Mouse (Mus musculus): ENCODE results near the gene Magi1.

Gene Magi1

DNA sequence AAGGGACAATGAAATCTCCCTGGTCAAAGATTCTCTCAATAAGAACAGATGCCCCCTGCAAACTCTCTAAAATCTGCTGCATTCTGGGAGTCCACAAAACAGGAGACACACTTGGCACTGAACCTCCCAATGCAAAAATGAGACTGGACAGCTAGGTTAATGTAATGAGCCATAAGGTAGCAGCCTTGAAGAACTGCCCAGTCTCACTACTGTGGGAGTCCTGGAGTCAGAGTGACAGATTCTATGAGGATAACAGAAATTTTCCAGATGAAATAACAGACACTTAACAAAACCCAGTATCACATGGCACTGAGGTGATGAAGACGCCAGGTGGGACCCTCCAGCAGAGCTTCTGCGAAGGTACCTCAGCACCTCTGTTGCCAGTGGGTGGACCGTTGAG, 393.7 kb downstream of the Magi1 start:
- no peak for DNase-seq (ENCODE audit: low spot score)

DNA sequence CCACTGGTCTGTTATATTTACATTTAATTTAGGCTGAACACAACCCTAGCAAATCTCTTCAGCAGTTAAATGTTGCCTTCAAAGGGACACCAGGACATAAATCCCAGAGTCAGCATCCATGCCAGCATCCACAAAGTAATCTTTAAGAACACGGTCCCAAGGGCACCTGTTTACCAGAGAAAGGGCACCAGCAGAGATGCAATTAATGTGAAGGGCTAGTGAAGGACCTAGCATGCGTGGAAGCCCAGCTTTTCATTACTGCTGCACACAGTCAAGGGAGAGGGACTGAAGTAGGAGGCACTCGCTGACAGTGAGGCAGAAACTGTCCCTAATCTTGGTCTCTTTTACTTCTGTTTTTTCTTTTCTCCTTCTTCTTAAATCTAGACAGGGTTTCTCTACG, 406.4 kb downstream of the Magi1 start:
- no peak for DNase-seq (ENCODE audit: low spot score)

DNA sequence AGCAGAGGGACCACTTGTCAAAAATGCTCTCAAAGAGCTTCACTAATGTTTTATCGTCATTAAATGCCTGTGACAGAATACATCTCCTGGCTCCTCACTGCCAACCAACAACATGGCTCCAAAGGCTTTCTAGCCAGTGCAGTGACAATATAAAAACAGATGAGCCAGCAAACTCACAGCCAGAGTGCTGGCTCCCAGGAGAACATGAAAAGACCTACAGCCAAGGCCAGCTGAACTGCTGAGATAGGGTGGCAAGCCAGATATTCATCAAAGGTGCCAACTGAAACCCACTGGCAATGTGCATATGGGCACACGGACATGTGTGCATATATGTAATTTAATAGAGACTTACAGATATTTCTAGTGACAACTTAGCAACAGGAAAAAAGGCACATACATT, 408.8 kb downstream of the Magi1 start:
- DNase-seq (ENCODE audit: low spot score), result no peak

DNA sequence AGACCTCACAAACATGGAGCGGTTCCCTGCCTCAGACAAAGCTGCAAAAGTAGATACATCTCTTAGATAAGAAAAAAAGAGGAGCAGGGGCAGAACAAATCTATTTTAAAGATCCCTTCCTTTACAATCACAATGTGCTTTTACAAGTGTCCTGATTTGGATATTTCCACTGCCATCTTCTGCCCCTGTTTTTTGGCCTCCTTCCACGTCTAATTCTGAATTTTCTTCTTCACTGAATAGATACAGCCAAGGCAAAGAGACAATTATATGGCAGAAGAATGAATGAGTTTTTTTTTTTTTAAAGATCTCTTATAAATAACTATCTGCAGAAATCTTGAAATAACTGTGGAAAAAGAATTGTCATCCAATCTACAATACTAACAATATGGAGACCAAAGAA, 409.3 kb downstream of the Magi1 start:
- DNase-seq (ENCODE audit: low spot score), result no peak

DNA sequence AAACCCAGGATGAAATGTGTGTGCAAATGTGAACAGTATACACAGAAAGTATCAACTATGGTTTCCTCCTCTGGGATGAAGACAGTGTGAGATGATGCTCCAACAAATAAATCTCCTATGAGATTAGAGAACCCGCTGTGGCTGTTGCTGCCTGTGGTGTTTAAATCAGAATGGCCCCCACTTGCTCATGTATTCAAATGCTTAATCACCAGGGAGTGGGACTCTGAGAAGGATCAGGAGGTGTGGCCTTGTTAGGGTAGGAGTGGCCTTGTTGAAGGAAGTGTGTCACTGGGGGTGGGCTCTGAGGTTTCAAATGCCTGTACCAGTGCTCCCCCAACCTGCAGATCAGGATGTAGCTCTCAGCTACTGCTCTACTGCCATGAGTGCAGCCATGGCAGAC, 410.2 kb downstream of the Magi1 start:
- no peak for DNase-seq (ENCODE audit: low spot score)

DNA sequence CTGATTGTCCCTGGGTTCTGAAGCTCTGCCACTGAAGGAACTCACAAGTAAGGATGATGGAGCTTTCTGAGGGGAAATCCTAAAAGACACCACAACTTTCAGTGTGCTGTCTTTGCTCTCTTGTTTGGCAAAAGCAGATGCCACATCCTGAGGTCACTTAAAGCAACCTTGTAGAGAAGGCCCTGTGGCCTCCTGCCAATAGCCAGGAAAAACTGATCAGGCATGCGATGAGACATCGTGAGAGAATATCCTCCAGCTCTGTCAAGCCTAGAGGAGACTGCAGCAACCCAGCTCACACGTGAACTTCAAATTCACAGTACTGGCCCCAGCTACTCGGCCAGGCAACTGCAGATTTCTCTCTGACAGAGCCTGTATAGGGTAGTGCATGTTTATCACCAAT, 412.2 kb downstream of the Magi1 start:
- no peak for DNase-seq (ENCODE audit: low spot score)

DNA sequence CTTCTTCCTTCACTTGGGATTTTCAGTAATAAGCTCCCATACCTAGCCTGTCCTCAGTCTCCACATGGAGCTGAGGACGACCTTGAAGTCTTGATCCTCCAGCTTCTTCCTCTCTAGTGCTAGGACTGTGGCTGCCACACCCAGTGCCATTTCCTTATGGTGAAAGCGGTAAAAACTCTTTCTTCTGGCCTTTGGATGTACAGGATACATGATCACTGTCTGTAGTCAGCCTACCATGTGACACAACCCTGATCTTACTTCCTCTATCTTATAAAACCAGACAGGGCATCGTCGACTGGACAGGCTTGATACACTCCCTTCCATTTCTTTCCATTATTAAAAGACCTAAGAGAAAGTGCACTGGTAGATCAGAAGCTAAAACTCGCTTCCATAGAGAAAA, 413.7 kb downstream of the Magi1 start:
- DNase-seq (ENCODE audit: low spot score), result no peak

DNA sequence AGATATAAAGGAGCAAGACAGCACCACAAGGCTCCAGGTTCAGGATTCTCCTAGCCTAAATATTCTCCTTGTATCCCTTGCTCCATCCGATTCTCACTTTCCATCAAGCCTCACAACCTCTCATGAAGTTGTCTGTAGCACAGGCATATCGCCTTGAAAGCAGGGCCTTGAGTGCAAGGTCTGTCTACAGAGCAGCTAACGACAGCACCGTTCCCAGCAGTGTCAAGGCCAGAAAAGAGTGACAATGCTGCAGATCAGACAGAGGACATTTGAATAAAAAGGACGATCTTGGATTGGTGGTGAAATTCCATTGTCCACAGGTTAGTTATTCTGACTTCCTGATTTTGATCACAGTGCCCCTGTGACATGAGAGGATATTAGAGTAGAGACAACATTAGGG, 421.5 kb downstream of the Magi1 start:
- no peak for DNase-seq (ENCODE audit: low spot score)

DNA sequence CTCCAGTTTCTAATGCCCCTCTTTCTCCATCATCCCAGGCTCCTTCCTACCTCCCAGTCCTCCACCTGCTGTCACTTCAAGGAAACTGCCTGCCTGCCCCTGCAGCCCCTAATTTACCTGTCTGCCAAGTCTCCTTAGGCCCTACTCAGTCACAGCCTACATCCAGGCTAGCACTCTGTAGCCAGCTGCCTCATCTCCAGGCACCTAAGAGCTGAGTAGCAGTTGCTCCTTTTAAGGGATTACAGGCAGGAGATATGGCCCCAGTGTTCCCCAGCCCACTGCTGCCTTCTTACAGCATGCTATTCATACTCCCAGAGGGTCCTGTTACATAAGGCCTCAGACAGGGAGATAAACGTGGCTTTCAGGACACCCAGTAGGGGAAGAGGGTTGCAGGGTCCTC, 426.9 kb downstream of the Magi1 start:
- DNase-seq (ENCODE audit: low spot score), result no peak

DNA sequence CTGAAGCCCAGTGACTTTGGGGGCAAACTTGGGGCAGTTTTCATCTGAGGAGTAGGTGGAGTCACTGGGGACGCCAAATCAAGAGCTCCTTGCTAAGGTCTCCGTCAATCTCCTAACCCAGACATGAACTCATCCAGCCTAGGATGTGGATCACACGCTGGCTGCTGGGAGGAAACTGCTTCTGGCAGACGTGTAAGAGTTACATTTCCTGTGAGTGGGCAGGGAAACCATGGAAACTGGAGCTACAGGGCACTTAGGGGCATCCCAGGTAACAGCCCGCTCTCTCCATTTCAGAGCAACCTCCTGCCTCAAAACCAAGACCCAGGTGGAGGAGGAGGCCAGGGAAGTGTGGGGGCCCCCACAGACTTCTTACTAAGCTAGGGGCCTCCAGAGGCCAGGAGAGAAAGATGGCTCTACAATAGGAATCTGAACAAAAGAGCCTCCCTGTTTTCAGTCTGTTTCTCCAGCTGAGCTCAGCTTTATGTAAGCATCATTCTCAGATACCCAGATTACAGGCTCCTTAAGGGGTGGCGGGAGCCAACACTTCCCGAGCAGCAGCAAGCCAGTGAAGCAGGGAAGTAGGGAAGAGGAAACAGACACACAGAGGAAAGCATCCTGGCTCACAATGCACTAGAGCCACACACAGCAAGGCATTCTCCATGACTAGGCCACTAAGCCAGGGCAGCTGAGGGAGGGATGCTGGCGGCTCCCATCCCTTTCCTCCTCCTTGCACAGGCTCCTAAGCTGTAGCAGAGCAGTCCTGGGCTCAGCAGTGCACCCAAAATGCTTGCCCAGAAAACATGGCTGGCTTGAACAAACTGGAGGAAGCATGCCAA, 427.7 kb downstream of the Magi1 start:
- DNase-seq (ENCODE audit: low spot score), result peak; percentile 26

DNA sequence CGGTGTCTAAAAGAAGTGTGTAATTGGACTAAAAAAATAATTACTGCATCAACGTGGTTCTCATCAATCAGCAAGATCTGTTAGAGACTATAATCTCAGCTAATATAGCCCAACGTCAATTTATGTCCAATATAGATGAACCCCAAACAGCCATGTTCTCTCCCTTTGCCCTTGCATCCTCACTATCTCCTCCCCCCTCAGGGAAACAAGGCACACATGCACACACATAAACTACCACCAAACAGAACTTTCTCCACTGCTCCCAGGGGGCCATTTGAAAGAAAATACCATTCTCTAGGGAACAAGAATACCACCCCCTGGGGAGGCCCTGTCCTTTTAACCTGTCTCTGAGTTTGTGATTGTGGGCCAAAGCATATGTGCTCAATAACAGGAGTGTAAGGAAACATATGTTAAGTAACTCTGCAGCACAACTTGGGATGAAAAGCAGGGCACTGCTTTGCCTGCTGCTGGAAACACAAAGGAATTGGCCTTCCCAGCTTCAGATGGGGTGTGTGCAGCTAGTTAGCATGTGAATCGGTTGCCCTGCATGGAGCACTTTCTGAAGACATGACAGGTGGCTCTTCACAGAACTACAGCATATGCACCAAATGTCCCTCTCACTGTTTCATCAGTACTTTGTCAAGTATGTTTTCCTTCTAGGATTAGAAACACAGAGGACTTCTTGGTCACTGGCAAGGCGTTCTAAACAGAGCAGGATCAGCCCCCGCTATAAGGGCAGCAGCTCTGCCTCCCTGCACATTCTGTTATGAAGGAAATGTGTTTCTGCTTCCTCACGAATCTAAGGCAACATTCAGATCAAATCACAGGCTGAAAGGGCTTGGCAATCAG, 434.6 kb downstream of the Magi1 start:
- DNase-seq (ENCODE audit: low spot score), result no peak

DNA sequence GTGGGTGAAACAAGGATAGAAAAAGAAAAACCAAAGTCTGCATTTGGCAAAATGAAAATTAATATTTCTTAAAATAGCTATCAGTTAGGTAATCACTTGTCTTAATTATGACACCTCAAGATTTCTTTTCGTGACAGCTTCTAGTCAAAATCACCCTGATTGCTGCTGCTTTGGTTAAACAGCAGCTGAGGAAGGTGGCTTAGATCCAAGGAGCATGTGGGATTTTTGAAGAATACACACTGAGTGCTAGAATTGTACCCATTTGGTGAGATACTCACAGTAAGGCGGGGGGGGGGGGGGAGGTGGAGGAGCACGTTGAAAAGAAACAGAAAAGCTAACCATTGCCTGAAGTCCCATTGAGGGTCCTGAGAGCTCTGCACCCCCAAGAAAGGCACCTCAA, 438.2 kb downstream of the Magi1 start:
- DNase-seq (ENCODE audit: low spot score), result no peak

DNA sequence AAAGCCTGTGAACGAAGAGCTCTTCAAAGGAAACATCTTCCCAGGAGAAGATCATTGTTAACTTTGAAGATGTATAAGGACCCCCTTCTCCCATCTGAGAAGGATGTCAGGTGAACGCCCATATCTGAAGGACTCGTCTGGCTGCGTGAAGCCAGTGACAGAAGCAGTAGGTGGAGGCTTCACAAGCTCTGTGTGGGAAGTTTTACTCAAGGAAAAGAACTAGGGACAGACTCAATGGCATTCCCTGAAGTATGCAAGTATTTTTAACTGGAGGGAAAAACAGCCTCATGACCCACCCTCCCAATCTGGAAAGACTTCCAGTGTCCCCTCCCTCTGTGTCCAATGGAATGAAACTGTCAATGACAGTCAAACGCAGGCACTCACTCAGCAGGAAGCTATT, 438.6 kb downstream of the Magi1 start:
- no peak for DNase-seq (ENCODE audit: low spot score)

DNA sequence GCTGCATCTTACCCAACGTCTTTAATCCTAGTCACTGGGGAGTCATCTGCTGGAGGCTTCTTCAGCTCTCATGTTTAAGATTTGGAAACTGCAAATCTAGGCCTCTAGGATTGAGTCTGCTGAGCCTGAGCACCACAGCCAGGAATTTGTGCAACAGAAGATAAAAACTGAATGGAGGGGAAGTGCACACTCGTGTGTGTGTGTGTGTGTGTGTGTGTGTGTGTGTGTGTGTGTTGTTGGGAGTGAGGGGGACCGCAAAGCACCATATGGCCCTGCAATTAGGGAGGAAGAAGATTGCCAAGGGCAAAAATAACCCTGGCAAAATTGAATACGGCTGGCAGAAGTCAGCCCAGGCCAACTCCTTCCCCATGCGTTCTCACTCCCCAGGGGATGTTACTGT, 439.1 kb downstream of the Magi1 start:
- DNase-seq (ENCODE audit: low spot score), result no peak

DNA sequence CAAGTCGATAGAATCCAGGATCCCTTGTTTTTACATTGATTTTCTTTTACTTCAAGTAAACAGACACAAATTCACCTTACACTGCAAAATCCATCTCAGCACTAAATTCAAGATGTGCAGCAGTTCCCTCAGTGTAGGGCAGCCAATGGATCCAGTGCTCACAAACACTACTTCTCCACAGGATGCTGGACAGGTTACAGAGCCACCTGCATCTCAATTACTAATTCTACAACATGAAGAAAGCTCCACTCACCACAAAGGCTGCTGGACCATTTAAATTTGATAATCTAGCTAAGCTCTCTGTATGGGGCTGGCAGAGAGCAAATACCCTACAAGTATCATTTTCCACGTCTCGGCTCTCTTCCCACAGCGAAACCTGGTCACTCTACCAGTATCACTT, 445.3 kb downstream of the Magi1 start:
- no peak for DNase-seq (ENCODE audit: low spot score)

DNA sequence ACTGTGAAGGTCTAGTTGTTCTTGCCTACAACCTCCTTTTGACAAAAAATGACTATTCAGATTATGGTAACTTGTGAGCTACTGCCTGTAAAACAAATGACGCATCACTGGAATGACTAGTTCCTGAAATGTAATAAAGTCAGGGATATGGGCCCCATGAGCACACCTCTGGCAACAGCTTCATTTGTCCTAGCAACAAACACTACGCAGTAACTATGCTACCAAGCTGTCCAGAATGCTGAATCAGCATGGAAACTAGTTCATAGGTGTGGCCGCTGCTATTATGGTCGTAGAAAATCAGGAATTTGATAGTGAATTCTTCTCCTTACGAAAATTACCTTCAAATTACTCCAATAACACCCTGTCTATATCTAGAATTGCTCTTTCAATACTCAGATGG, 447.1 kb downstream of the Magi1 start:
- no peak for DNase-seq (ENCODE audit: low spot score)

DNA sequence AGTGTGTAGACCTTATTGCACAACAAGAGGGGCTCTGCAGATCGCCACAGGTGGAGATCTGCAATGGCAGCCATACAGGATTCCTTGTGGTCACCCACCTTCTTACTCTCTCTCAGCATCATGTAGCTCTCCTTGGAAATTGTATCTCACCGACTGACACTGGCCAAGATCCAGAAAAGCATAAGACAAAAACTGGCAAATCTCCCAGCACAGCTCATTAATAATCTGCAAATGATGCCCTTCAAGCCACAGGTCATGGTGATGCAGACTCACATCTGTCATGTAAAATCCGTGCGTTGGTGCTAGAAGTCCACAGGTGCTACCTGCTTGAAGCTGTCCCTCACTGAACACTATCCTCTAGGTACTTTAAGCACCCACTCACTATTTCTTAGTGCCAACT, 448.5 kb downstream of the Magi1 start:
- no peak for DNase-seq (ENCODE audit: low spot score)

DNA sequence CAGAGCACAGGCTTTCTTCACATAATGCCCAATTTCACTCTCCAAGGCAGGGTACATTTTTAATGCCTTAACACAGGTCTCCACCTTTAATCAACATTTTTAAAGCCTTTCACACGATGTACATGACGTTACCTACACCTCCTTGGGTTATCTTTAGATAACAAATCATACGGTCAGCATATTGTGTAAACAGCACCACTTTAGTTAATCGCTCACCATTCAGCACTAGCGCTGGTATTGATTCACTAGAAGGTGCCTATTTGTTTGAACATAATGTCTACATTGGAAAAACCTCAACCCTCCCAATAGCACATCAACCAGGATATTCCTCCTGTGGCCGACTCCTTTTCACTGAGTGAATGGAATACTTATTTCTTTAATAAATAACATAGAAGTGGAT, 455.5 kb downstream of the Magi1 start:
- DNase-seq (ENCODE audit: low spot score), result no peak

DNA sequence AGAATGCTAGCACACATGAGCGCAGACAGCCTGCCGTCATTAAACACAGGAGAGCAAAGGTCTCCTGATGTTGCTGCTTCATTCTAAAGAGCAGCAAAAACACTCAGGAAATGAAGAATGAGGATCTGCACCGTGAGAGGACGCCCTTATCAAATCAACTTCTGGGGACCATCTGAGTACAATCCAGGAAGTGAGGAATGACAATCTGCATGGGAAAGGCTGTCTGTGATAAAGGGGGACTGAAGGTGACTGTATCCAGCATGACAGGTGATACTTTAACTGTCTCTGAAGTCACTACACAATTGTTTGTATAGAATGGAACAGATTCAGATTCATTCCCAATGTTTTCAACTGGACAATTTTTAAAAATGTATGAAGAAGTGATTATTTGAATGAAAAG, 456.8 kb downstream of the Magi1 start:
- DNase-seq (ENCODE audit: low spot score), result no peak

DNA sequence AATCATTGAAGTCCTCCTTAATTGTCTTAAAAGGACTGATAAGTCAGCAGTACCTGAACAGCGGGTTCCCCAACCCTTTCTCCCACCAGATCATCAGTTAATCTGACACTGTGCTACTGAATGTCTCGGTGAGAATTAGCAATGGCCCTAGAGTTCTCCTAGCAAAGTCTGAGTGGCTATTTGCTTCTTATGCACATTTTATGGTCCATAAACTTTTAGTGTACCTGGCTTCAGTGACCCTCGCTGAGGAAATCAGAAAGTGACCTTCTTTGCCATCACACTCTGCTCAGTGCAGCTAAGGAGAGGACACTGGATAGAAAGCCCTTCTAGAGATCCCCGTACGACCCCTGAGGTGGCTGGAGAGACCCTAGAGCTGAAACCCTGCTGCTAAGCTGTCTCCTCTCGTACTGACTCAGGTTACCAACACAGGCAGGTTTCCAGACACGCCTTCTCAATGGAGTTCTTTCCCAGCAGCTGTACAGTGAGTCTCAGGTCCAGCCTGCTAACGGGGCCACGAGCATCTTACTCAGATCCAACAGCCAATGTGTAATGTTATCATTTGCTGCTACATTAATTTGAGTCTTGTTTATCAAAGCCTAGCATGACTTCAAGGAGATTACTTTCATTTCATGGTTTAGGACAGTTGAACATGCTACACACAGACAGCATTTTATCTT, 461.4 kb downstream of the Magi1 start:
- DNase-seq (ENCODE audit: low spot score), result no peak

DNA sequence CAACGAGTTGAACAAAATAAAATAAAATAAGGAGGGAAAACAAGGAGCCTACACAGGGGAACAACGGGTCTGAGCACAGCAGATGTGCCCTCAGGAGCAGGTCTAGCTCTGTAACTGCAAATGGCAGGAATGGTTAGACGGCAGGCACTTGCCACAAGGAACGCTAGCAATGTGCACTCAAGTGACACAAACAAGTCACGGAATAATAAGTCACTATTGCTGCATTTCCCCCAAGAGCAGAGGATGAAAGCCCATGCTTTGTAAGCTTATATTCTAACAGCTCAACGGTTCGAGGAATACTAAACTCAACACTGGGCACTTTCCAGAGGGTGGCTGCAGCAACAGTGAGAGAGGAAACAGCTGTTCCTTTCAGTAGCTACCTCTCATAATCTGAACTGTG, 462.2 kb downstream of the Magi1 start:
- no peak for DNase-seq (ENCODE audit: low spot score)

DNA sequence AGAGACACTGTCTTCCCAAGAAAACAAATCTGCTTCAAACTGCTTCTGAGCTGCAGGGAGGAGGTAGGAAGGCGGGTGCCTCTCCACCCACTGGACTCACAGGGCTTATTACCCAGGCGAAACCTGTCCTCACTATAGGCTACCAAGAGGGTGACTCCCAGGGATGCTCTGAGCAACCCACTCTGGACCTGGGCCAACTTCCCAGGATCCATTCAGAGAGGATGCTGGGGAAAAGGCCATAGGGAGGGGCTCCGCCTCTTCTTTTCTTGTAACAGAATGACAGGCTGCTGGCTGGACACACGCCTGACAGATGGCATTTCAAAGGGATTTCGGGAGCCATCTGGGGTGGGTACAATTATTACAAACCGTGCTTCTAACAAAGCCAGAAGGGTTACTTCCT, 463.8 kb downstream of the Magi1 start:
- peak; percentile 31 for DNase-seq (ENCODE audit: low spot score)

DNA sequence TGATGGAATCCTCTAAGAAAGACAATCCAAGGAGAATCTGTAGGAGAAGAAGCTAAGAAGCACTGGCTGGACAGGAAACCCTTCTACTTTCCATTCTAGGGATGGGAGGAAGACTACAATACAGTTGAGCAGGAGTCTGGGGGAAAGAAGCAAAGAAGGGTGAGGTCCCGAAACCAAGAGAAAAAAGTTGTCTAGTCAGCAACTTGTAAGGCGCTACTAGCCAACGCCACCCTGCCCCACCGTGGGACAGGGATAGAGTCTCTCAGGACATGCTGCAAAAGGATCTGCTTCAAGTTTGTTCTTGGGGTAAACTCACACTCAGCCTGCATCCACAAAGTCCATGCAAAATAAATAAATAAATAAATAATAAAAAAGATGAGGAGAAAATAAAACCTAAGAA, 464.4 kb downstream of the Magi1 start:
- no peak for DNase-seq (ENCODE audit: low spot score)
